Mouse (Mus musculus) cerebellum, adult 2 months (tissue): ENCODE data around the gene Crb3. TPM values are rescaled to one million over a fixed set of nuclear protein-coding genes. Genes with fewer than 3 reads are reported as not detected.
A peak's percentile ranks its signal among the peaks of the same experiment; 100 is the strongest.

Experiments
- DNase-seq, 2 experiments: peaks; one replicate each; pipeline ENCODE4 v3.0.0; 2021
- H3K27ac ChIP-seq: fragments of 200-500 bp; 2 replicates; pipeline ENCODE4 v1.5.1; 2012; ENCODE audit warnings: low read length, control low read depth, inconsistent platforms; ENCODE audit not compliant: insufficient read depth
- H3K27me3 ChIP-seq: fragments of 200-500 bp; 2 replicates; pipeline ENCODE4 v1.6.1; 2012; ENCODE audit warnings: inconsistent platforms, mild to moderate bottlenecking, low read length, moderate library complexity; ENCODE audit not compliant: control insufficient read depth, insufficient read depth
- H3K4me1 ChIP-seq: fragments of 200-500 bp; 2 replicates; pipeline ENCODE4 v1.6.1; 2011; ENCODE audit warnings: low read length; ENCODE audit not compliant: control insufficient read depth, insufficient read depth
- H3K4me3 ChIP-seq: fragments of 200-500 bp; replicated peaks from 2 replicates; pipeline ENCODE3; 2011; ENCODE audit warnings: mild to moderate bottlenecking, low read depth, low read length, control low read depth; ENCODE audit not compliant: insufficient read depth
- CTCF ChIP-seq: fragments of 200-500 bp; IDR thresholded peaks from 2 replicates; pipeline ENCODE4 v1.5.1; 2011; ENCODE audit warnings: low read depth, mild to moderate bottlenecking, control low read depth, low read length, moderate library complexity, borderline replicate concordance; ENCODE audit not compliant: insufficient read depth
- POLR2A ChIP-seq: fragments of 200-500 bp; IDR thresholded peaks from 2 replicates; pipeline ENCODE4 v1.6.1; 2011; ENCODE audit warnings: low read length, control low read depth, borderline replicate concordance; ENCODE audit not compliant: insufficient read depth
- whole genome bisulfite sequencing: fragments of 180-500 bp; shearing (Covaris S2); methylation state at CpG from one replicate; pipeline ENCODE4 v1.1.7; 2018; 5-methylcytosine and 5-hydroxymethylcytosine counted together
- polyA plus RNA-seq: library from polyadenylated mRNA; depleted of rRNA; stranded (reverse); fragments of >200 nt; gene quantifications from 2 replicates; pipeline ENCODE4 v1.2.3, GENCODE M21; 2012

Crb3 gene
- polyA plus RNA-seq, 1 experiment: 2.8 TPM

DNA sequence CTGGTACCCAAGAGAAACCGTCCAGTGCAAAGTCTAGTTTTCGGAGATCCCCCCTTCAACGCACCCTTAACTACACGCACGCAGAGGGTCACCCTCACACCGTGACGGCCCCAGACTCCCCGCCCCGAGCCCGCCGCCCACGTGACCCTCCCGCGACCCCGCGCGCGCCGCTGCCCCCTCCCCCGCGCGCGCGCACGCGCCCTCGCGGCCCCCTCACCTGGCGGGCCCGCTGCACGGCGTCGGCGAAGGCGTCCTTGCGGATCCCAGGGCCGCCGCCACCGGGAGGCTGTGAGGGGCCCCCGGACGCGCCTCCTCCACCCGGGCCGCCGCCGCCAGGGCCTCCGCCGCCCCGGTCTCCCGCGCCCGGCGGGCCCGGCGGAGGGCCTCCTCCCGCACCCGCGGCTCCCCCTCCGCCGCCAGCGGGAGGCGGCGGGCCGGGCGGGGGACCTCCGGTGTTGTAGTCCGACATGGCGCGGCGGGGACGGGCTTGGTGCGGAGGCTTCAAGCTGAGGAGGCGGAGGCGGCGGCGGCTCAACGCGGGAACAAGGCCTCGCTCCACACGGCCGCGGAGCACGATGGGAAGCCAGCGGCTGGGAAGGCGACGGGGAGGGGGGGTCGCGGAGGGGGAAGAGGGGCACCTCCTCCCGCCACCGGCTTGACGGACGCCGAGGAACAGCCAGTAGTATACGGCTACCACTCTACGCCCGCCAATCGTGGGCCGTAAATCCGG is 27.8 kb upstream of the Crb3 start, which contains the start of gene Khsrp:
Gene Khsrp (minus strand): TSS at position 592 of the 730 bp plus-strand sequence.
- Histone ChIP-seq H3K4me3 (peak within 1 kb of the TSS; percentile 82), H3K27me3 (no peaks in the 10 kb centered on the region), H3K4me1 (peaks cover 8% of the 10 kb centered on the region), H3K27ac (peak within 1 kb of the TSS; percentile 60)
- TF ChIP-seq CTCF (no peak), POLR2A (peak; percentile 70)
- WGBS: 1% methylated on average over 98 of the region's 99 CpGs
- no peak for DNase-seq

DNA sequence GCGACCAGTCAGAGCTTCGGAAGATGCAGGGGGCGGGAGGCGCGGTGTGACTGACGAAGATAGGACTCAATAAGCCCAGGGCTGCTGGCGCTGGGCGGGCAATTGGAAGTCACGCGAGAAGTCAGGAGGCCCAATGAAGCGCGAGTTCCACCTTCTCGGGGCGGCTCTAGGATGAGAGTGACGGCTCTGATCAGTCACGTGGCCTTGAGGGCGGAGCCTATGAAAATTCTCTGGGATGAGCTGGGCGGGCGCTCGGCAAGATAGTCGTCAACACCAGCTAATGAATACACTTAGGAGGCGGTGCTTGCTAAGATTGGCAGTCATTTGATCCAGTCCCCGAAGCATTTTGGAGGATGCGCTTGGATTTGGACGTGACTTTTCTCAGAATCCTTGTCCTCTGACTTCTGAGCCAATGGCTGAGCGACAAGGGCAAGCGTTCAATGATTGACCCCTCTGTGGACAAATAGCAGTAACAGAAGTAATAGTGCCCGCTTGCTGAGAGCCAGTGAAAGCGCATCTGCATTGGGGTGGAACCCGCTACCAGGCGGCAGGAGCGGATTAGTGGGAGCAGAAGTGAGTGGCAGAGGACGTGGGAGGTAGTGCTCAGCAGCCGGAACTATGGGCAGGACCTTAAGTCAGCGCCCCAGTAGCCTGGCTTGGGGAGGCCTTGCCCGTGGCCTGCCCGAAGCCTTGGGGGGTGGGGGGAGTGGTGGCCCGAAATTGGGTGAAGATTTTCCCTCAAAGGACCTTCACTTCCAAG is 27.1 kb upstream of the Crb3 start:
- WGBS: under 1% methylated on average over 38 of the region's 38 CpGs
- Histone ChIP-seq H3K27me3 (no peaks in the 10 kb centered on the region), H3K27ac (peak overlapping the region; percentile 30), H3K4me3 (peak overlapping the region; percentile 55), H3K4me1 (peaks cover 8% of the 10 kb centered on the region)
- peak; percentile 99 to 100 for DNase-seq
- TF ChIP-seq POLR2A (peak; percentile 86), CTCF (no peak)

GRCm38 (mm10) chr17:57032854-57033253 is 26.1 kb upstream of the Crb3 start:
- no peak overlapping the region for H3K4me3 ChIP-seq
- H3K4me1 ChIP-seq: peaks cover 5% of the 10 kb centered on the region
- TF ChIP-seq CTCF (no peak), POLR2A (no peak)
- DNase-seq: peak in 1 of 2 experiments; percentile 30
- H3K27ac ChIP-seq: 0 out of 2 replicates have a peak overlapping the region, but pooled peaks have one; percentile 30
- 86% methylated on average over 4 of the region's 4 CpGs for WGBS
- H3K27me3 ChIP-seq: no peaks in the 10 kb centered on the region

GRCm38 (mm10) chr17:57038978-57039377 is 19.9 kb upstream of the Crb3 start:
- 37% methylated on average over 8 of the region's 8 CpGs for WGBS
- Histone ChIP-seq H3K4me1 (no peaks in the 10 kb centered on the region), H3K27me3 (no peaks in the 10 kb centered on the region), H3K27ac (no peak overlapping the region), H3K4me3 (no peak overlapping the region)
- peak; percentile 14; the same call in 1 of the 2 replicates for TF ChIP-seq CTCF
- TF ChIP-seq POLR2A: no peak
- DNase-seq: no peak

GRCm38 (mm10) chr17:57041554-57041953 is 17.4 kb upstream of the Crb3 start, which contains the start of gene Slc25a41:
TSS of gene Slc25a41 (minus strand) at chr17:57041654.
- H3K27ac ChIP-seq: no peak within 1 kb of the TSS
- no peak within 1 kb of the TSS for H3K4me3 ChIP-seq
- TF ChIP-seq CTCF: no peak
- TF ChIP-seq POLR2A: no peak
- no peak for DNase-seq
- WGBS: 71% methylated on average over 8 of the region's 8 CpGs
- H3K27me3 ChIP-seq: no peaks in the 10 kb centered on the region
- no peaks in the 10 kb centered on the region for H3K4me1 ChIP-seq

DNA sequence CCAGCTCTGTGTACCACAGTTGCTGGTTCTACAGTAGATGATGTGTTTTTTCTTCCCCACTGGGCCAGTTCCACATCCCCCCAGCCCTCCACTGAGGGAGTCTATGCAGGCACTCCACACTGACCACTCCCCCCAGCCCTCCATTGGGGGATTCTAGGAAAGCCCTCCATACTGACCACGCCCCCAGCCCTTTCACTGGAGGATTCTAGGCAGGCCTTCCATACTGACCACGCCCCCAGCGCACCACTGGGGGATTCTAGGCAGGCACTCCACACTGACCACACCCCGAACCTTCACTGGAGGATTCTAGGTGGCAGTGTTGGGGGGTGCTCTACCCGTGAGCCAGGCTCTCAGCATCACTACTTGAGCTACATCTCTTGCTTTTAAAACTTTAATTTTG is 11.5 kb upstream of the Crb3 start:
- TF ChIP-seq POLR2A (no peak), CTCF (no peak)
- no peaks in the 10 kb centered on the region for H3K4me1 ChIP-seq
- H3K27me3 ChIP-seq: no peaks in the 10 kb centered on the region; the same call in 1 of the 2 replicates
- 60% methylated on average over 5 of the region's 5 CpGs for WGBS
- H3K4me3 ChIP-seq: no peak overlapping the region
- no peak overlapping the region for H3K27ac ChIP-seq
- DNase-seq: no peak

- no peak for DNase-seq
Observed at GRCm38 (mm10) chr17:57048816-57049215, 10.1 kb upstream of the Crb3 start.

More at GRCm38 (mm10) chr17:57048816-57049215, 10.1 kb upstream of the Crb3 start:
- no peak overlapping the region for H3K27ac ChIP-seq
- WGBS: 94% methylated on average over 3 of the region's 3 CpGs
- TF ChIP-seq CTCF (no peak), POLR2A (no peak)
- no peak overlapping the region for H3K4me3 ChIP-seq
- H3K27me3 ChIP-seq: no peaks in the 10 kb centered on the region; the same call in 1 of the 2 replicates
- no peaks in the 10 kb centered on the region for H3K4me1 ChIP-seq
